Mouse (Mus musculus) neural tube, embryonic 15.5 days (tissue): ENCODE measurements around the gene Nubp1. TPM values are rescaled to one million over a fixed set of nuclear protein-coding genes. Genes with fewer than 3 reads are reported as not detected.

ENCODE experiments used
- ATAC-seq: fragments of 200-750 bp; cut with Nextera tagmentation; 2 replicates; pipeline ENCODE4 v1.8.0; 2017; ENCODE audit warnings: mild to moderate bottlenecking, moderate TSS enrichment, moderate library complexity; ENCODE audit not compliant: low FRiP score
- H3K27ac ChIP-seq: fragments of 300-500 bp; sonication (generic); replicated peaks from 2 replicates; pipeline ENCODE4 v1.5.1; 2015; ENCODE audit warnings: mild to moderate bottlenecking, inconsistent platforms
- H3K27me3 ChIP-seq: fragments of 300-500 bp; sonication (generic); replicated peaks from 2 replicates; pipeline ENCODE4 v1.6.1; 2015; ENCODE audit warnings: inconsistent platforms
- H3K36me3 ChIP-seq: fragments of 300-500 bp; sonication (generic); 2 replicates; pipeline ENCODE4 v1.6.1; 2015; ENCODE audit warnings: inconsistent platforms
- H3K4me1 ChIP-seq: fragments of 300-500 bp; sonication (generic); 2 replicates; pipeline ENCODE4 v1.6.1; 2015; ENCODE audit warnings: inconsistent platforms
- H3K4me2 ChIP-seq: fragments of 300-500 bp; sonication (generic); 2 replicates; pipeline ENCODE4 v1.6.1; 2015; ENCODE audit warnings: inconsistent platforms, mild to moderate bottlenecking, moderate library complexity
- H3K4me3 ChIP-seq: fragments of 300-500 bp; sonication (generic); replicated peaks from 2 replicates; pipeline ENCODE4 v1.5.1; 2015; ENCODE audit warnings: mild to moderate bottlenecking, inconsistent platforms
- H3K9ac ChIP-seq: fragments of 300-500 bp; sonication (generic); replicated peaks from 2 replicates; pipeline ENCODE4 v1.6.1; 2015; ENCODE audit warnings: mild to moderate bottlenecking, inconsistent platforms
- H3K9me3 ChIP-seq: fragments of 300-500 bp; sonication (generic); replicated peaks from 2 replicates; pipeline ENCODE4 v1.6.1; 2016; ENCODE audit warnings: inconsistent platforms
- WGBS: fragments of 180-500 bp; shearing (Covaris S2); methylation state at CpG from one replicate; pipeline ENCODE4 v1.1.7; 2015; ENCODE audit warnings: mixed read lengths; 5-methylcytosine and 5-hydroxymethylcytosine counted together
- polyA plus RNA-seq: library from polyadenylated mRNA; unstranded; fragments of >200 nt; fragmentation: Nextera tagmentation; extraction: Ambion mirVana; gene quantifications from 2 replicates; pipeline ENCODE4 v1.2.1, GENCODE M21; 2015

Gene Nubp1
- polyA plus RNA-seq, 1 experiment from 2014 or later = 49.8 TPM

- H3K4me2 ChIP-seq = no peak overlapping the region
- H3K27me3 ChIP-seq = no peaks in the 10 kb centered on the region
- no peaks in the 10 kb centered on the region for H3K36me3 ChIP-seq
- H3K9ac ChIP-seq = no peak overlapping the region
- ATAC-seq = no peak
- H3K27ac ChIP-seq = no peak overlapping the region
- WGBS = 87% methylated on average over 9 of the region's 9 CpGs
- no peak overlapping the region for H3K4me3 ChIP-seq
- peaks cover 38% of the 10 kb centered on the region for H3K4me1 ChIP-seq
- no peaks in the 10 kb centered on the region for H3K9me3 ChIP-seq
Observed at GRCm38 (mm10) chr16:10448931-10449330, 37.2 kb downstream of the Nubp1 start.

DNA sequence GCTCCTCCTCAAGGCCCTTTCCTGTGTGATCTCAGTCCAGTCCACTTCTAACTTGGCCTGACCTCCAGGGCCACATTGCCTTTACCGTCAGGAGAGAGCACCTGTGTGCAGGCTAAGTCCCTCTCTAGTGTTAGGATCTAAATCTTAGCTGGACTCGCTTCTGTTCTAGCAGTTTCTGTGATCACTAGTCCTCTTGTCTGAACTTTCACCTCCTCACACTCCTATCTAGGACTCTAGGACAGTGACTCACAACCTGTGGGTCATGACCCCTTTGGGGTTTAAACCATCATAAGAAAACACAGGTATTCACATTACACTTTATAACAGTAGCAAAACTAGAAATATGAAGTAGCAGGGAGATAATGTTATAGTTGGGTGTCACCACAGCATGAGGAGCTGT is 40.2 kb downstream of the Nubp1 start:
- H3K36me3 ChIP-seq = no peaks in the 10 kb centered on the region
- 91% methylated on average over 2 of the region's 2 CpGs for WGBS
- H3K4me3 ChIP-seq = no peak overlapping the region
- H3K4me1 ChIP-seq = peaks cover 15% of the 10 kb centered on the region
- H3K9ac ChIP-seq = no peak overlapping the region
- ATAC-seq = no peak
- H3K27ac ChIP-seq = no peak overlapping the region; the same call in 1 of the 2 replicates
- no peak overlapping the region for H3K4me2 ChIP-seq
- no peaks in the 10 kb centered on the region for H3K27me3 ChIP-seq
- no peaks in the 10 kb centered on the region for H3K9me3 ChIP-seq

GRCm38 (mm10) chr16:10452445-10452896 is 40.7 kb downstream of the Nubp1 start:
- H3K4me1 ChIP-seq = peaks cover 14% of the 10 kb centered on the region
- no peaks in the 10 kb centered on the region for H3K27me3 ChIP-seq
- 60% methylated on average over 8 of the region's 8 CpGs for WGBS
- no peaks in the 10 kb centered on the region for H3K9me3 ChIP-seq
- no peak overlapping the region for H3K4me2 ChIP-seq
- no peak overlapping the region for H3K4me3 ChIP-seq
- H3K36me3 ChIP-seq = no peaks in the 10 kb centered on the region
- no peak overlapping the region for H3K9ac ChIP-seq
- no peak overlapping the region; the same call in 1 of the 2 replicates for H3K27ac ChIP-seq
- ATAC-seq = peak; percentile 80

GRCm38 (mm10) chr16:10453872-10454582 is 42.3 kb downstream of the Nubp1 start:
- Histone ChIP-seq H3K9me3 (no peaks in the 10 kb centered on the region), H3K4me3 (no peak overlapping the region), H3K27ac (no peak overlapping the region), H3K36me3 (no peaks in the 10 kb centered on the region), H3K9ac (no peak overlapping the region), H3K4me1 (peaks cover 8% of the 10 kb centered on the region; the same call in 1 of the 2 replicates), H3K4me2 (no peak overlapping the region), H3K27me3 (no peaks in the 10 kb centered on the region)
- 49% methylated on average over 6 of the region's 6 CpGs for WGBS
- no peak for ATAC-seq

DNA sequence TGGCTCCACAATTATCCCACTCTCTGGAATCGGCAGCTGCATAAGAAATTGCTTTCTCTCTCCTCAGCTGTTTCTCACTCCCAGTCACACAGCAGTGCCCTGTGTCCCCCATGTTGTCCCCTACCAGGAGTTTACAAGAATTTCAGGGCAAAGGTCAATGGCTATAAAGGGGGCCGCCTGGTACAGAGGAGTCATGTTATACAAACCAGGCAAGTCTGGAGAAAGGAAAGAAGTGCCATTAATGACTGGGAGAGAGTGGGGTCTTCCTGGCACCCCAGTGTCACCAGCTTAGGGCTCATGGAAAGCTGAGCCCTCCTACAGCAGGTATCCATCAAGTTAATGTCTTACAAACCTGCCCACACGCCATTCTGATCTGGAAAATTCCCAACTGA is 42.8 kb downstream of the Nubp1 start:
- Histone ChIP-seq H3K27ac (no peak overlapping the region), H3K4me2 (no peak overlapping the region), H3K36me3 (no peaks in the 10 kb centered on the region), H3K9ac (no peak overlapping the region), H3K4me3 (no peak overlapping the region), H3K4me1 (peaks cover 8% of the 10 kb centered on the region; the same call in 1 of the 2 replicates), H3K27me3 (no peaks in the 10 kb centered on the region), H3K9me3 (no peaks in the 10 kb centered on the region)
- no peak for ATAC-seq
- WGBS = 12% methylated on average over 3 of the region's 3 CpGs

DNA sequence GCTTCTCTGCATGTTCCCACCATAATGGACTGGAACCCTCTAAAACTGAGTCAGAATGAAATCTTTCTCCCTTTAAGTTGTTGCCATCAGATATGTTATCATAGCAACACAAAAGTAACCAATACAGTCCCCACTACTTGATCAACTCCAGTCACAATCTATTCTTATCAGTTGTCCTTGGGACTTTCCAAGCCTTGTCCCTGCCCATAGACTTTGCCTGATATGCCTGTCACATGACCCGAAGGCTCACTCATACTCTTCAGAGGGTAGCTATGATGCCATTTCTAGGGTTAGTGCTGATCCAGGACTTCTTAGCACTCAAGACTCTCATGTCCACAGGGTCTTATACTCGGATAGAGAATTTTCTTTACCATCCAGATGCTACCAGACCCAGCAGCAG is 48.4 kb downstream of the Nubp1 start:
- Histone ChIP-seq H3K4me3 (no peak overlapping the region), H3K27me3 (no peaks in the 10 kb centered on the region), H3K36me3 (no peaks in the 10 kb centered on the region), H3K4me2 (no peak overlapping the region), H3K9me3 (no peaks in the 10 kb centered on the region), H3K9ac (no peak overlapping the region), H3K27ac (no peak overlapping the region), H3K4me1 (no peaks in the 10 kb centered on the region)
- WGBS = 76% methylated on average over 2 of the region's 2 CpGs
- ATAC-seq = no peak

DNA sequence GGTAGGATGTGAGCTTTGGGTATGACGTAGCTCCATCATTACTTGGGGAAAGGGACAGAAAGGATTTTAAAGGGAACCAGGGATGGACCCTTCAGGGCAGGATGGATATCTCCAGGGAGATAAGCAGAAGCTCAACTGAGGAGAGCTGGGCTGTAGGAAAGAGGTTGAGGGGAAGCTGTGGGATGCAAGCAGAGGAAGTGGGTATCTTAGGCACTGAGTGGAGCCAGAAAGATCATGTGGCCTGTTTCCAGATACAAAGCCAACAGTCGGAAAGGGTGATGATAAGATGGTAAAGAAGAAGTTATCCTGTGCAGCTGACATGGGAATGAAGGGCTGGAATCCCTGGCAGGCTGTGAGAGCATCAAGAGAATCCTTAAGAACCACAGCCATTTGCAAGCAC is 49.4 kb downstream of the Nubp1 start:
- no peak for ATAC-seq
- Histone ChIP-seq H3K9me3 (no peaks in the 10 kb centered on the region), H3K4me3 (no peak overlapping the region), H3K27me3 (no peaks in the 10 kb centered on the region), H3K4me1 (no peaks in the 10 kb centered on the region), H3K9ac (no peak overlapping the region), H3K36me3 (no peaks in the 10 kb centered on the region), H3K27ac (no peak overlapping the region), H3K4me2 (no peak overlapping the region)
- WGBS = 96% methylated on average over 2 of the region's 2 CpGs

DNA sequence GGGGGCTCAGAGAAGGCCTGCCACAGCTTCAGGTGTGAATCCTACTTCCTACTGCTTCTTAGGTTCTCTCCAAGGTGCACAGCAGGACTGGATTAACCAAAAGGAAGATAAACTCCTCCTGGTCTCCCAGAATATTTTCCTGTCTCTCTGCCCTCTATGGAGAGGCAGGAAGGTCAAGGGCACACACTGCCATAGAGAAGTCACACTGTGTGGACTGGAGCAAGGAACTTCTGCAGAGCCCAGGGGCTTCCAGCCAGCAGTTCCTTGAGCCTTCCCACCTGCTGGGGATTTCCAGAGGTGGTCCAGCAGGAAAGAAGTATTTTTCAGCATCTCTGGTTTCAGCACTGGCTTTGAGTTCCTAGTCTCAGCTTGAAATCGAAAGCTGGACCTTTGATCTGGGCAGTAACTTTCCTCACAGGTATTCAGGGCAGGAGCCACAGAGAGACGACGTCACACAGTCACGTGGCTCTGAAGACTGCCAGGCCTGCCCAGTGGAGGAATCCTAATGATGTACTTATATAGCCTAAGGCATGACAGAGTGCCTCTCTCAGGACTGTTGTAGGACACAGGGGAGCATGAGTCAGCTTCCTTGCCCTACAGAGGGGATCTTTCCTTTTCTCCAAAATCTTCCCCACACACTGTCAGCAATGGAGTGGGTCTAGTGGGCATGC is 53.4 kb downstream of the Nubp1 start:
- no peak for ATAC-seq
- no peak overlapping the region for H3K27ac ChIP-seq
- no peaks in the 10 kb centered on the region for H3K4me1 ChIP-seq
- no peaks in the 10 kb centered on the region for H3K9me3 ChIP-seq
- no peaks in the 10 kb centered on the region for H3K36me3 ChIP-seq
- 32% methylated on average over 4 of the region's 4 CpGs for WGBS
- H3K27me3 ChIP-seq = no peaks in the 10 kb centered on the region
- H3K4me2 ChIP-seq = no peak overlapping the region
- no peak overlapping the region for H3K9ac ChIP-seq
- no peak overlapping the region for H3K4me3 ChIP-seq

DNA sequence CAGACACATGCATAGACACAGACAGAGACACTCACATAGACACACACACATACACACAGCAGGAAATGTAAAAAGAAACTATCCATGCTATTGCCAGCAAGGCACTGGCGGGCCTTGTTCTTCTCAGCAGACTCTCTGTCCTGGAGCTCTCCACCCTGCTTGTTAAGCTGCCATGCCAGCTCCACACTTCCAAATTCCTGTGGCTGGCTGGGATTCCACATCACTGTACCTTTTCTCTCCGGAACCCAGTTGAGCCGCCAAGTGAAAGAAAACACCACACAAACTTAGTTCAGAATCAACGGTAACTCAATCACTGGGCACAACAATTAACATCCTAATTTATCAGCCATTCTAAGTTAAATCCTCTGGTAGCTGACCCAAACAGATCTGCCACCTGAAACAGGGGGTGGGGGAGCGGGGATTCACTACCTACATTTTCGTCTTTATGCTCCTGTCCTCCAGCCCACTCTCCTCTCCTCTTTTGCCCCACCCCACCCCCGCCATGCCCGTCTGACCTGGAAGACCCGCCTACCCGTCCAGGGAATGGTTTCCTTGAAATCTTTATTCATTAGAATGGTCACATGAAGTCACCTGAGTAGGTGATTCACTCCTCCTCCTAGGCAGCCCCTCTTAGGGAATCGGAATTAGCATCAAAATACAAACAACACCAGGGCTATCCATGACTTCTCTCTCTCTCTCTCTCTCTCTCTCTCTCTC is 55.8 kb downstream of the Nubp1 start:
- Histone ChIP-seq H3K4me3 (no peak overlapping the region), H3K36me3 (no peaks in the 10 kb centered on the region), H3K9me3 (no peaks in the 10 kb centered on the region), H3K27ac (no peak overlapping the region), H3K27me3 (no peaks in the 10 kb centered on the region), H3K4me1 (no peaks in the 10 kb centered on the region), H3K4me2 (no peak overlapping the region), H3K9ac (no peak overlapping the region)
- ATAC-seq = no peak
- WGBS = 43% methylated on average over 11 of the region's 11 CpGs

- no peaks in the 10 kb centered on the region for H3K36me3 ChIP-seq
- no peaks in the 10 kb centered on the region for H3K4me1 ChIP-seq
- H3K4me2 ChIP-seq = no peak overlapping the region
- no peak overlapping the region for H3K4me3 ChIP-seq
- 82% methylated on average over 1 of the region's 1 CpGs for WGBS
- ATAC-seq = no peak
- H3K9ac ChIP-seq = no peak overlapping the region
- H3K9me3 ChIP-seq = no peaks in the 10 kb centered on the region
- no peaks in the 10 kb centered on the region for H3K27me3 ChIP-seq
- no peak overlapping the region for H3K27ac ChIP-seq
Observed at GRCm38 (mm10) chr16:10468201-10468600, 56.5 kb downstream of the Nubp1 start.

GRCm38 (mm10) chr16:10471950-10472349 is 60.2 kb downstream of the Nubp1 start:
- Histone ChIP-seq H3K9me3 (no peaks in the 10 kb centered on the region), H3K27me3 (no peaks in the 10 kb centered on the region), H3K36me3 (no peaks in the 10 kb centered on the region), H3K4me2 (no peak overlapping the region), H3K9ac (no peak overlapping the region), H3K4me3 (no peak overlapping the region), H3K27ac (no peak overlapping the region), H3K4me1 (no peaks in the 10 kb centered on the region)
- WGBS = 92% methylated on average over 3 of the region's 3 CpGs
- no peak for ATAC-seq
